Mouse (Mus musculus) erythroblast, embryonic 14.5 days (primary cell): ENCODE results near the gene Adam30. TPM values are rescaled to one million over a fixed set of nuclear protein-coding genes. Genes with fewer than 3 reads are reported as not detected.

Source experiments
- H3K27me3 ChIP-seq: 2 replicates; pipeline ENCODE4 v1.6.1; 2012; ENCODE audit warnings: inconsistent platforms; ENCODE audit not compliant: control insufficient read depth
- H3K36me3 ChIP-seq: 2 replicates; pipeline ENCODE4 v1.6.1; 2012; ENCODE audit warnings: mild to moderate bottlenecking, inconsistent platforms; ENCODE audit not compliant: control insufficient read depth
- H3K4me1 ChIP-seq: 2 replicates; pipeline ENCODE4 v1.6.1; 2012; ENCODE audit warnings: inconsistent platforms; ENCODE audit not compliant: control insufficient read depth
- H3K4me3 ChIP-seq: replicated peaks from 2 replicates; pipeline ENCODE3; 2012; ENCODE audit warnings: moderate library complexity, mild to moderate bottlenecking, inconsistent platforms
- H3K9me3 ChIP-seq: 2 replicates; pipeline ENCODE4 v1.6.1; 2012; ENCODE audit warnings: low read length, inconsistent platforms, mixed read lengths; ENCODE audit not compliant: control insufficient read depth
- GATA1 ChIP-seq: IDR thresholded peaks from 2 replicates; pipeline ENCODE4 v1.6.1; 2012; ENCODE audit warnings: low read length, inconsistent platforms, mixed read lengths
- TAL1 ChIP-seq: IDR thresholded peaks from 3 replicates; pipeline ENCODE4 v1.6.1; 2012; ENCODE audit warnings: low read length, inconsistent platforms, mixed read lengths
- polyA plus RNA-seq: library from polyadenylated mRNA; stranded (reverse); fragments of >175 nt; gene quantifications from 2 replicates; pipeline ENCODE4 v1.2.3, GENCODE M21; 2012

The Adam30 gene
- polyA plus RNA-seq, 1 experiment: not detected

- no peak overlapping the region for H3K4me3 ChIP-seq
- TF ChIP-seq TAL1 (no peak), GATA1 (no peak)
- no peaks in the 10 kb centered on the region for H3K36me3 ChIP-seq
- H3K9me3 ChIP-seq: no peaks in the 10 kb centered on the region
- H3K4me1 ChIP-seq: no peaks in the 10 kb centered on the region
- H3K27me3 ChIP-seq: no peaks in the 10 kb centered on the region
These were observed 48.7 kb downstream of the Adam30 start for GRCm38 (mm10) chr3:98209161-98209560.

GRCm38 (mm10) chr3:98210860-98211259, 50.4 kb downstream of the Adam30 start:
- Histone ChIP-seq H3K36me3 (no peaks in the 10 kb centered on the region), H3K4me1 (no peaks in the 10 kb centered on the region), H3K9me3 (no peaks in the 10 kb centered on the region), H3K4me3 (no peak overlapping the region), H3K27me3 (no peaks in the 10 kb centered on the region)
- TF ChIP-seq GATA1 (no peak), TAL1 (no peak)

DNA sequence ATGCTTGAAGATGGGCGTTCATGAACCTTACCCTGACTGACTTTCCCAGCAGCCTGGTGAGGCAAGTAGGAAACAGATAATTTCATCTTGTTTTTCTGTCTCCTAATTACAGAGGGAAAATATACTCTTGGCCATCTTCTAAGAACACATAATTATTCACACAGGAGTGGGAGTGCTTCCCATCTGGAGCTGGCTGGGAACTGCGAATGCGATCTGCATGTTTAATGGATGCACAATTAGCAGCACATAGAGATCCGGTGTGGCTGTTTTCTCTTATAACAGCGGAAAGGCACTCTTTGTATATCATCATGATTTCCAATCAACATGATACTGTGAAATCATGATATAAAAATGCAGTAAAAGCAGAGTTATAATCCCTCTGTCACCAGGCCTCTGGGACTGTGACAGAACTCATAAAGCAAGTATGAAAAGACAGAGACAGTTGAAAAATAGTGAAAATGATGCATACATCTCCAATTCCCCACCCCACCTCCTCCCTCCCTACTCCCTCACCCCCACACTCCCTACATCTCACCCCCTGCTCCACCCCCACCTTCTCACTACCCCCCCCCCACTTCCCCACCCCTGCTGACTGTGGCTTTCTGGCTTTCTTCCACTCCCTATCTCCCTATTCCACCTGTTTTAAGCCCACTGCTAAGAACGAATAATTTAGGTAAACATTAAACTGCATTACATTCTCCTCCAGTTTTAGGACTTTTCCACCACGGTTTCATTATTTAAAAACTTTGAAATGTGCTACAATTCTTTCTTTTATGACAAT, 51.1 kb downstream of the Adam30 start:
- Histone ChIP-seq H3K9me3 (no peaks in the 10 kb centered on the region), H3K4me1 (no peaks in the 10 kb centered on the region), H3K4me3 (no peak overlapping the region), H3K27me3 (no peaks in the 10 kb centered on the region), H3K36me3 (no peaks in the 10 kb centered on the region)
- TF ChIP-seq TAL1 (no peak), GATA1 (no peak)

Other genes with a start within 250 kb of the Adam30 start
- gene Notch2, start 147.1 kb upstream of the Adam30 start, polyA plus RNA-seq: 0.05 and 0.08 TPM in 2 replicates
- gene Reg4, start 61.5 kb downstream of the Adam30 start, polyA plus RNA-seq: not detected in 2 replicates
- gene Hmgcs2, start 119.8 kb downstream of the Adam30 start, polyA plus RNA-seq: 0.03 and 0.08 TPM in 2 replicates
- gene Phgdh, start 179.4 kb downstream of the Adam30 start, polyA plus RNA-seq: 3.6 and 3.9 TPM in 2 replicates
- not detected in 2 replicates for gene Zfp697, start 221.8 kb downstream of the Adam30 start, polyA plus RNA-seq